Mouse (Mus musculus): ENCODE results near the gene Polr2a. TPM values are rescaled to one million over a fixed set of nuclear protein-coding genes. Genes with fewer than 3 reads are reported as not detected.

Gene Polr2a
- polyA plus RNA-seq, 1 experiment from 2014 or later: 61.2 TPM

- 83% methylated on average over 9 of the region's 9 CpGs for WGBS
- ATAC-seq (replicated peaks; ENCODE audit: low FRiP score): no peak
- no peaks in the 10 kb centered on the region for H3K27me3 ChIP-seq (ENCODE audit: control insufficient read depth, insufficient read depth, low read length)
These were observed 66.1 kb downstream of the Polr2a start for GRCm38 (mm10) chr11:69692196-69692811.

GRCm38 (mm10) chr11:69689891-69690290, 68.5 kb downstream of the Polr2a start:
- Histone ChIP-seq H3K4me1 (replicated peaks; ENCODE audit: control insufficient read depth, insufficient read depth, low read length) (0 out of 2 replicates have a peak, but pooled peaks cover 1% of the 10 kb centered on the region), H3K36me3 (ENCODE audit: control insufficient read depth, insufficient read depth, low read length) (no peaks in the 10 kb centered on the region), H3K27me3 (ENCODE audit: control insufficient read depth, insufficient read depth, low read length) (no peaks in the 10 kb centered on the region), H3K9ac (ENCODE audit: low read length) (no peak overlapping the region), H3K4me3 (ENCODE audit: low read depth, low read length) (no peak overlapping the region), H3K27ac (ENCODE audit: low read depth, low read length) (no peak overlapping the region), H3K4me2 (ENCODE audit: low read depth, low read length, severe bottlenecking) (no peak overlapping the region), H3K9me3 (ENCODE audit: control insufficient read depth, low read length) (no peaks in the 10 kb centered on the region)
- ATAC-seq (replicated peaks; ENCODE audit: low FRiP score) (no peak), DNase-seq (ENCODE audit: low spot score) (no peak)
- WGBS: 100% methylated on average over 1 of the region's 1 CpGs

More at GRCm38 (mm10) chr11:69692196-69692811, 66.1 kb downstream of the Polr2a start:
- H3K27ac ChIP-seq (ENCODE audit: low read depth, low read length): no peak overlapping the region
- no peak overlapping the region for H3K9ac ChIP-seq (ENCODE audit: low read length)
- no peaks in the 10 kb centered on the region for H3K9me3 ChIP-seq (ENCODE audit: control insufficient read depth, low read length)
- no peaks in the 10 kb centered on the region for H3K36me3 ChIP-seq (ENCODE audit: control insufficient read depth, insufficient read depth, low read length)
- H3K4me2 ChIP-seq (ENCODE audit: low read depth, low read length, severe bottlenecking): no peak overlapping the region
- no peak for DNase-seq (ENCODE audit: low spot score)
- peaks cover 7% of the 10 kb centered on the region for H3K4me1 ChIP-seq (replicated peaks; ENCODE audit: control insufficient read depth, insufficient read depth, low read length)
- no peak overlapping the region for H3K4me3 ChIP-seq (ENCODE audit: low read depth, low read length)

- no peak for DNase-seq (ENCODE audit: low spot score)
These were observed 71.4 kb downstream of the Polr2a start for GRCm38 (mm10) chr11:69687061-69687460.

GRCm38 (mm10) chr11:69686377-69686776, 72.1 kb downstream of the Polr2a start:
- no peak for DNase-seq (ENCODE audit: low spot score)
- WGBS: 18% methylated on average over 4 of the region's 4 CpGs

More at GRCm38 (mm10) chr11:69687061-69687460, 71.4 kb downstream of the Polr2a start:
- WGBS: 65% methylated on average over 5 of the region's 5 CpGs
- no peaks in the 10 kb centered on the region for H3K36me3 ChIP-seq (ENCODE audit: control insufficient read depth, insufficient read depth, low read length)
- H3K4me1 ChIP-seq (replicated peaks; ENCODE audit: control insufficient read depth, insufficient read depth, low read length): peaks cover 4% of the 10 kb centered on the region; the same call in 1 of the 2 replicates
- no peak overlapping the region for H3K27ac ChIP-seq (ENCODE audit: low read depth, low read length)
- no peak overlapping the region for H3K4me3 ChIP-seq (ENCODE audit: low read depth, low read length)
- no peaks in the 10 kb centered on the region for H3K27me3 ChIP-seq (ENCODE audit: control insufficient read depth, insufficient read depth, low read length)
- no peak overlapping the region for H3K4me2 ChIP-seq (ENCODE audit: low read depth, low read length, severe bottlenecking)
- H3K9me3 ChIP-seq (ENCODE audit: control insufficient read depth, low read length): no peaks in the 10 kb centered on the region
- H3K9ac ChIP-seq (ENCODE audit: low read length): no peak overlapping the region
- no peak for ATAC-seq (replicated peaks; ENCODE audit: low FRiP score)

GRCm38 (mm10) chr11:69685526-69686148, 72.8 kb downstream of the Polr2a start, which contains the start of gene Tnfsf13:
Tnfsf13 (minus strand) TSS chr11:69685784.
- Histone ChIP-seq H3K27ac (ENCODE audit: low read depth, low read length) (no peak within 1 kb of the TSS), H3K4me2 (ENCODE audit: low read depth, low read length, severe bottlenecking) (no peak within 1 kb of the TSS), H3K9ac (ENCODE audit: low read length) (no peak within 1 kb of the TSS), H3K36me3 (ENCODE audit: control insufficient read depth, insufficient read depth, low read length) (no peaks in the 10 kb centered on the region), H3K4me3 (ENCODE audit: low read depth, low read length) (no peak within 1 kb of the TSS), H3K27me3 (ENCODE audit: control insufficient read depth, insufficient read depth, low read length) (no peaks in the 10 kb centered on the region), H3K9me3 (ENCODE audit: control insufficient read depth, low read length) (no peaks in the 10 kb centered on the region), H3K4me1 (replicated peaks; ENCODE audit: control insufficient read depth, insufficient read depth, low read length) (peaks cover 9% of the 10 kb centered on the region; the same call in 1 of the 2 replicates)
- no peak for DNase-seq (ENCODE audit: low spot score)
- no peak for ATAC-seq (replicated peaks; ENCODE audit: low FRiP score)
- WGBS: 63% methylated on average over 10 of the region's 10 CpGs

More at GRCm38 (mm10) chr11:69686377-69686776, 72.1 kb downstream of the Polr2a start:
- H3K4me2 ChIP-seq (ENCODE audit: low read depth, low read length, severe bottlenecking): no peak overlapping the region
- ATAC-seq (replicated peaks; ENCODE audit: low FRiP score): no peak
- no peaks in the 10 kb centered on the region for H3K36me3 ChIP-seq (ENCODE audit: control insufficient read depth, insufficient read depth, low read length)
- no peak overlapping the region for H3K27ac ChIP-seq (ENCODE audit: low read depth, low read length)
- H3K4me3 ChIP-seq (ENCODE audit: low read depth, low read length): no peak overlapping the region
- no peaks in the 10 kb centered on the region for H3K9me3 ChIP-seq (ENCODE audit: control insufficient read depth, low read length)
- no peaks in the 10 kb centered on the region for H3K27me3 ChIP-seq (ENCODE audit: control insufficient read depth, insufficient read depth, low read length)
- H3K9ac ChIP-seq (ENCODE audit: low read length): no peak overlapping the region
- peaks cover 4% of the 10 kb centered on the region; the same call in 1 of the 2 replicates for H3K4me1 ChIP-seq (replicated peaks; ENCODE audit: control insufficient read depth, insufficient read depth, low read length)

- Histone ChIP-seq H3K27me3 (ENCODE audit: control insufficient read depth, insufficient read depth, low read length) (no peaks in the 10 kb centered on the region), H3K9ac (ENCODE audit: low read length) (no peak overlapping the region), H3K9me3 (ENCODE audit: control insufficient read depth, low read length) (no peaks in the 10 kb centered on the region), H3K27ac (ENCODE audit: low read depth, low read length) (no peak overlapping the region), H3K4me2 (ENCODE audit: low read depth, low read length, severe bottlenecking) (no peak overlapping the region), H3K4me1 (replicated peaks; ENCODE audit: control insufficient read depth, insufficient read depth, low read length) (peaks cover 12% of the 10 kb centered on the region; the same call in 1 of the 2 replicates), H3K4me3 (ENCODE audit: low read depth, low read length) (no peak overlapping the region), H3K36me3 (ENCODE audit: control insufficient read depth, insufficient read depth, low read length) (peaks cover 2% of the 10 kb centered on the region; the same call in 1 of the 2 replicates)
- no peak for ATAC-seq (replicated peaks; ENCODE audit: low FRiP score)
- WGBS: 84% methylated on average over 6 of the region's 6 CpGs
- no peak for DNase-seq (ENCODE audit: low spot score)
These were observed 73.5 kb downstream of the Polr2a start for GRCm38 (mm10) chr11:69684936-69685335.

GRCm38 (mm10) chr11:69684128-69684745, 74.2 kb downstream of the Polr2a start:
- DNase-seq (ENCODE audit: low spot score): no peak
- Histone ChIP-seq H3K4me1 (replicated peaks; ENCODE audit: control insufficient read depth, insufficient read depth, low read length) (peaks cover 12% of the 10 kb centered on the region; the same call in 1 of the 2 replicates), H3K27ac (ENCODE audit: low read depth, low read length) (no peak overlapping the region), H3K9ac (ENCODE audit: low read length) (no peak overlapping the region), H3K27me3 (ENCODE audit: control insufficient read depth, insufficient read depth, low read length) (no peaks in the 10 kb centered on the region), H3K4me2 (ENCODE audit: low read depth, low read length, severe bottlenecking) (no peak overlapping the region), H3K4me3 (ENCODE audit: low read depth, low read length) (no peak overlapping the region), H3K9me3 (ENCODE audit: control insufficient read depth, low read length) (no peaks in the 10 kb centered on the region), H3K36me3 (ENCODE audit: control insufficient read depth, insufficient read depth, low read length) (peaks cover 2% of the 10 kb centered on the region; the same call in 1 of the 2 replicates)
- ATAC-seq (replicated peaks; ENCODE audit: low FRiP score): no peak
- 79% methylated on average over 12 of the region's 12 CpGs for WGBS
